Mouse (Mus musculus) liver, embryonic 13.5 days (tissue): Measurements from ENCODE around the gene Cpa5. TPM values are rescaled to one million over a fixed set of nuclear protein-coding genes. Genes with fewer than 3 reads are reported as not detected.
A peak's percentile ranks its signal among the peaks of the same experiment; 100 is the strongest.

ENCODE experiments used
- ATAC-seq: fragments of 200-750 bp; cut with Nextera tagmentation; 2 replicates; pipeline ENCODE4 v1.8.0; 2017; ENCODE audit warnings: low read depth, mild to moderate bottlenecking, moderate number of reproducible peaks, moderate library complexity
- DNase-seq: peaks from one replicate; pipeline ENCODE4 v3.0.0; 2022
- H3K27ac ChIP-seq: fragments of 300-500 bp; sonication (generic); 2 replicates; pipeline ENCODE4 v1.5.1; 2015; ENCODE audit warnings: moderate library complexity, mild to moderate bottlenecking, inconsistent platforms
- H3K27me3 ChIP-seq: fragments of 300-500 bp; sonication (generic); 2 replicates; pipeline ENCODE4 v1.6.1; 2015; ENCODE audit warnings: mild to moderate bottlenecking, inconsistent platforms
- H3K36me3 ChIP-seq: fragments of 300-500 bp; sonication (generic); 2 replicates; pipeline ENCODE4 v1.6.1; 2015; ENCODE audit warnings: mild to moderate bottlenecking, inconsistent platforms
- H3K4me1 ChIP-seq: fragments of 300-500 bp; sonication (generic); replicated peaks from 2 replicates; pipeline ENCODE4 v1.6.1; 2015; ENCODE audit warnings: inconsistent platforms
- H3K4me2 ChIP-seq: fragments of 300-500 bp; sonication (generic); 2 replicates; pipeline ENCODE4 v1.6.1; 2015; ENCODE audit warnings: inconsistent platforms, mild to moderate bottlenecking, moderate library complexity
- H3K4me3 ChIP-seq: fragments of 300-500 bp; sonication (generic); replicated peaks from 2 replicates; pipeline ENCODE4 v1.5.1; 2015; ENCODE audit warnings: mild to moderate bottlenecking, inconsistent platforms
- H3K9ac ChIP-seq: fragments of 300-500 bp; sonication (generic); 2 replicates; pipeline ENCODE4 v1.6.1; 2015; ENCODE audit warnings: mild to moderate bottlenecking, inconsistent platforms
- H3K9me3 ChIP-seq: fragments of 300-500 bp; sonication (generic); replicated peaks from 2 replicates; pipeline ENCODE4 v1.6.1; 2016; ENCODE audit warnings: inconsistent platforms
- WGBS: fragments of 180-500 bp; shearing (Covaris S2); methylation state at CpG from one replicate; pipeline ENCODE4 v1.1.7; 2015; ENCODE audit not compliant: insufficient replicate concordance; 5-methylcytosine and 5-hydroxymethylcytosine counted together
- polyA plus RNA-seq: library from polyadenylated mRNA; unstranded; fragments of >200 nt; fragmentation: Nextera tagmentation; extraction: Ambion mirVana; gene quantifications from 2 replicates; pipeline ENCODE4 v1.2.1, GENCODE M21; 2015

The Cpa5 gene
- polyA plus RNA-seq, 1 experiment from 2014 or later: not detected

DNA sequence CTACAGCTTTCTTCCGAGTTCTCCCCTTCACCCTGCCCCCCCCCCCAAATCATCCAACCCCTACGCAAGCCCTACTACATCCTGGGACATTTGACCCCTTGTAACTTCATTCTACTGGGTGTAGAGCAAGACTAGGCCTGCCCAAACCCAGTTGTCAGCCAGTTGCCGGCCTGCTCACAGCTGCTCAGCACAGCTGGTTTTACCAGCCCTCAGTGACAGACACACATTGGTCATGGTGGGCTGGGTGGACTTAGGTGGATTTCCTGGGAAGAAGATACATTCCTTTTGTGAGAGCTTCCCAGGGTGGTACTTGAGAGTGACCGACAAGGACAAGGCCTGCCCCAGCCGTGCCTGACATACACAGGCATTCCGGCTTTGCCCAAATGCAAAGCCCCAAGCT lies 10.2 kb downstream of the Cpa5 start:
- DNase-seq: no peak
- Histone ChIP-seq H3K36me3 (no peaks in the 10 kb centered on the region), H3K9ac (no peak overlapping the region), H3K4me2 (no peak overlapping the region), H3K27ac (peak overlapping the region; percentile 19; the same call in 1 of the 2 replicates), H3K4me1 (peaks cover 15% of the 10 kb centered on the region), H3K27me3 (peaks cover 45% of the 10 kb centered on the region), H3K9me3 (no peaks in the 10 kb centered on the region), H3K4me3 (no peak overlapping the region)
- ATAC-seq: no peak
- 71% methylated on average over 6 of the region's 6 CpGs for WGBS

GRCm38 (mm10) chr6:30621986-30622389 lies 11.2 kb downstream of the Cpa5 start:
- H3K27me3 ChIP-seq: peaks cover 39% of the 10 kb centered on the region
- H3K27ac ChIP-seq: no peak overlapping the region
- no peak for DNase-seq
- H3K36me3 ChIP-seq: no peaks in the 10 kb centered on the region
- H3K9me3 ChIP-seq: no peaks in the 10 kb centered on the region
- peaks cover 8% of the 10 kb centered on the region for H3K4me1 ChIP-seq
- no peak overlapping the region for H3K4me2 ChIP-seq
- peak; percentile 18; the same call in 1 of the 2 replicates for ATAC-seq
- no peak overlapping the region for H3K4me3 ChIP-seq
- WGBS: 25% methylated on average over 4 of the region's 4 CpGs
- H3K9ac ChIP-seq: no peak overlapping the region

DNA sequence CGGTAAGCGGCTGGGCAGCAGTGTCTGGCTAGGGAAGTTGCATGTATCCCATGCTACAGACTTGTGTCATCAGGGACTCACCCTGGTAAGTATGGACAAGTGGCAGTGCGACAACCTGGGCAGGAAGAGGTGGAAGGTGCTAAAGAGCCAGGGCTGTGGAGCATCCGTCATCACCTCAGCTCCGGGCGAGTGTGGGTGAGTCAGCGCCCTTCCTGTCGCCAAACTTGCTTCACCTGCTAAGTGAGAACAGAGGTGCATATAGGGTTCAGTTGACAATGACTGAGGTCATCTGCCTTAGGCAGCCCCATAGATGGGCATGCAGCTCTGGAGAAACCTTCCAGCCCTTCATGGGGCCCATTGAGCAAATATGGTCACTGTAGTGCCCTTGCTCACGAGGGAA lies 14.0 kb downstream of the Cpa5 start:
- H3K4me3 ChIP-seq: no peak overlapping the region
- WGBS: 67% methylated on average over 9 of the region's 9 CpGs
- no peaks in the 10 kb centered on the region for H3K36me3 ChIP-seq
- H3K27ac ChIP-seq: no peak overlapping the region
- H3K27me3 ChIP-seq: peaks cover 13% of the 10 kb centered on the region; the same call in 1 of the 2 replicates
- H3K4me2 ChIP-seq: no peak overlapping the region
- no peaks in the 10 kb centered on the region for H3K4me1 ChIP-seq
- DNase-seq (no peak), ATAC-seq (no peak)
- no peaks in the 10 kb centered on the region for H3K9me3 ChIP-seq
- no peak overlapping the region for H3K9ac ChIP-seq

DNA sequence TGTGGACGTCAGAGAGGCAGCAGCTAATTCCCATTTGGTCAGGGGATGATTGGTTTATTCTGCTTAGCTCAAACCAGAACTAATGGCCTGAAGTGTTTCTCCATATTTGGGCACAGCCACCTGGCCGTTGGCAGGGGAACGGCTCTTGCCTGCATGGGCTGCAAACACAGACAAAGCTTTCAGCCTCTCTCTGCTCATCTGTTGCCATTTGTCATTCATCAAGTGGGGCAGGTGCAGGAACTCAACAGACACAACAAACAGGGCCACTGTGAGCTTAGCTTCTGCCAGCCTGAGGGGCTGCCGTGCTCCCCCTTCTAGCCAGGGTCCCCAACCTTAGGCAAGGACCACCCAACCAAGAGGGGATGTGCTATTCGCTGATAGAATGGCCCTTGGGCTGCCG lies 17.3 kb downstream of the Cpa5 start:
- Histone ChIP-seq H3K9ac (no peak overlapping the region), H3K27ac (no peak overlapping the region), H3K4me2 (no peak overlapping the region), H3K36me3 (no peaks in the 10 kb centered on the region), H3K27me3 (peaks cover 8% of the 10 kb centered on the region; the same call in 1 of the 2 replicates), H3K4me3 (no peak overlapping the region), H3K4me1 (no peaks in the 10 kb centered on the region), H3K9me3 (no peaks in the 10 kb centered on the region)
- DNase-seq (no peak), ATAC-seq (no peak)
- WGBS: 65% methylated on average over 6 of the region's 6 CpGs

DNA sequence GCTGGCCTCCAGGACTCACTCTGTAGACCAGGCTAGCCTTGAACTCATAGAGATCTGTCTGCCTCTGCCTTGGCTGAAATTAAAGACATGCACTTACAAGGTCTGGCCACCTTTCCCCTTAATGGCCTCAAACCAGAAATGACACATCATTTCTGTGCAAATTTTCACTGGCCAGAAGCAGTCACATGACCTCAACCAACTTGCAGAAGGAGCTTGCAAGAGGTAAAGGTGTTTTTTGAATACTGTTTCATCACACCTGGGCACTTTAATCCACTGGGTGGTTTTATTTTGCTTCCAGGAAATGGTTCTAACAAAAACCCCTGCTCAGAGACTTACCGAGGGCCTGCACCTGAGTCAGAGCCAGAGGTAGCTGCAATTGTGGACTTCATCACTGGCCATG lies 19.2 kb downstream of the Cpa5 start:
- ATAC-seq (no peak), DNase-seq (no peak)
- WGBS: 67% methylated on average over 1 of the region's 1 CpGs
- 0 out of 2 replicates have a peak, but pooled peaks cover 4% of the 10 kb centered on the region for H3K27me3 ChIP-seq
- H3K4me3 ChIP-seq: no peak overlapping the region
- no peak overlapping the region for H3K27ac ChIP-seq
- H3K36me3 ChIP-seq: no peaks in the 10 kb centered on the region
- no peaks in the 10 kb centered on the region for H3K9me3 ChIP-seq
- H3K4me2 ChIP-seq: no peak overlapping the region
- no peak overlapping the region for H3K9ac ChIP-seq
- H3K4me1 ChIP-seq: no peaks in the 10 kb centered on the region

DNA sequence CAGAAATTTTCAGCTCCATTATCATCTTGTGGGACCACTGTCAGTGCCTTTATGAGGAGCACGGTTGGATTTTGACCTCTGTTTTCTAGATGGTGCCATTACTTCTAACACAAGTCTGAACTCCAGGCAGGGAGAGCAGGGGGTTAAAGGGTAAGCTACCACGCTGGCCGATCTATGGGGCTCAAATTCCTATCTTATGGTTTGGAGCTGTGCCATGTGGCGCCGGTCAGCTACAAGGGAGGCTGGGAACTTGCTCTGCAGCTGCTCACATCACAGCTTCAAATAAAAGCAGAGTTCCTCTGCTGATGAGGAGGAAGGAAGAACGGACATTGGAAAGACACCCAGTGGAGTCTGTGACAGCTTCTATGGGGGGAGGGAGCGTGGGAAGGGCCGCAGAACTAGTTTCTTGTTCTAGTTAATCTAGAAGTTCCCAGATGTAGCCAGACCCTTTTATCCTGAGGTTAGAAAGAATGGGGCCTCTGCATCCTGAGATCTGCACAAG lies 24.6 kb downstream of the Cpa5 start:
- no peaks in the 10 kb centered on the region for H3K36me3 ChIP-seq
- H3K9me3 ChIP-seq: no peaks in the 10 kb centered on the region
- WGBS: 43% methylated on average over 8 of the region's 8 CpGs
- no peak overlapping the region for H3K9ac ChIP-seq
- no peaks in the 10 kb centered on the region for H3K27me3 ChIP-seq
- no peak for ATAC-seq
- no peak overlapping the region for H3K4me3 ChIP-seq
- H3K4me1 ChIP-seq: peaks cover 23% of the 10 kb centered on the region
- DNase-seq: no peak
- no peak overlapping the region for H3K4me2 ChIP-seq
- no peak overlapping the region for H3K27ac ChIP-seq

DNA sequence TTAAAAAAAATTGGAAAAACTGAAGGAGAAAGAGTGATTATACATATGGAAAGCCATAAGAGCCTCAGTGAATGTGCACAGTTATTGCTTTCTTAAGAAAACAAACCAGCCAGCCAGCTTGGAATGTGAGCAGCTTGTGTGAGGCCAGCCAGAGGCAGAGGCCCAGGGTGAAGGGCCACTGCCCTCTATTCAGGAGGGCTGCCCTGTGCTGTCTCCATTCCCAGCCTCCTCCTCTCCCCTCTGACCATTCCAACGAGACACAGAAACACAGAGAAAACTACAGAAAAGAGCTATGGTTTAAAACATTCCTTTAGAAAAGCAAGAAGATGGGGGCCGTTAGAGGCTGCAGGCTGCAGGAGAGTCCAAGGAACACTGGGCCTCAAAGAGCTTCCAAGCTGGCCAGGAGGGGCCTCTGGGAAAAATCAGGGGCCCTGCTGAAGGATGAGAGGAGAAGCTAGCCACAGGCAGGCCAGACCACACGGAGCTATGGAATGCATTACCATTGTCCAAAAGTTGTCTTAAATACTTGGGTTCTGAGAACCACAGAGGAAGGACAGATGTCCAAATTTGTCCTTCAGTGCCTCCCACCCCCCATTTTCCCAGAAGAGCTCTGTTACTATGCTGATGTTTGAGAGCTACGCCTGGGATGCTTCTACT lies 25.5 kb downstream of the Cpa5 start:
- no peak overlapping the region for H3K9ac ChIP-seq
- WGBS: 50% methylated on average over 4 of the region's 4 CpGs
- H3K4me1 ChIP-seq: peaks cover 23% of the 10 kb centered on the region
- DNase-seq (no peak), ATAC-seq (no peak)
- no peak overlapping the region for H3K4me2 ChIP-seq
- H3K9me3 ChIP-seq: no peaks in the 10 kb centered on the region
- H3K36me3 ChIP-seq: no peaks in the 10 kb centered on the region
- peak overlapping the region; percentile 68 for H3K27ac ChIP-seq
- no peak overlapping the region for H3K4me3 ChIP-seq
- H3K27me3 ChIP-seq: no peaks in the 10 kb centered on the region

GRCm38 (mm10) chr6:30638674-30639268 lies 28.0 kb downstream of the Cpa5 start, which contains the start of gene Cpa1:
Gene Cpa1, plus strand, starts transcription at chr6:30639218.
- 0 out of 2 replicates have a peak, but pooled peaks cover under 1% of the 10 kb centered on the region for H3K27me3 ChIP-seq
- H3K4me2 ChIP-seq: no peak within 1 kb of the TSS
- peak; percentile 3 for DNase-seq
- no peaks in the 10 kb centered on the region for H3K9me3 ChIP-seq
- H3K9ac ChIP-seq: no peak within 1 kb of the TSS
- H3K4me3 ChIP-seq: no peak within 1 kb of the TSS
- H3K27ac ChIP-seq: no peak within 1 kb of the TSS
- peak; percentile 73 for ATAC-seq
- H3K36me3 ChIP-seq: no peaks in the 10 kb centered on the region
- 32% methylated on average over 5 of the region's 5 CpGs for WGBS
- H3K4me1 ChIP-seq: peaks cover 28% of the 10 kb centered on the region

DNA sequence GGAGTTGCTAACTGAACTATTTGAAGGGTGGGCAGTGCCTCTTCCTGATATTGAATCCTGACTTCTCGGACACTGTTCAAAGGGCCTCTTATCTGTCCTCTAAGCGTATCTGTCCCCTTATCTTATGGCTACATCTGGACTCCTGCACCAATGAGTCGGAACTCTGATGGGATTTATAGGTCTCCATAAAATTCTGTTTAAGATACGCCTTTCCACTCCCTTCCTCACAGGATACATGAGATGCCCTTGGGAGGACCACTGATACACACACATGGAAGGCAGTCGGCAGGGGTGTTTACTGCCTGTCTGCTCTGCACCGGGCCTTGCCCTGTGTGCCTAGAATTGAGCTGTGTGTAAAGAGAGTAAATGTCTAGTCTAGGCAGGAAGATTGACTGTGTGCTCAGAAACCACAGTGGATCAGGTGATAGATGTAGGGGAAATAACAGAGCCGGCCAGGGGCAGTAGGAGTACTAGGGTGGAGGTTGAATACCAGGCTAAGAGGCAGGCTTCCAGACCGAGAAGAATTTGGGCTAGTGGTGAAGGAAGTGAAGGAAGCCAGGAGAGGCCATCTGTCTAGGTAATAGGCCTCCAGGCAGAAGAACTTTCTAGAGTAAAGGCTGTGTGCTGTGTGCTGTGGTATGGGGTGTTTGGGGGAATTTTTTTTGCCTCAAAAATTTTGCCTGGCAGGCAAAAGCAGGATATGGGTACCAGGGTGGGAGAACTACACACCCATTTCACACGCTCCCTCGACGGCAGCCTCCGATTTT lies 33.1 kb downstream of the Cpa5 start:
- Histone ChIP-seq H3K4me2 (no peak overlapping the region), H3K27me3 (peaks cover 2% of the 10 kb centered on the region; the same call in 1 of the 2 replicates), H3K9me3 (no peaks in the 10 kb centered on the region), H3K36me3 (no peaks in the 10 kb centered on the region), H3K9ac (no peak overlapping the region), H3K4me1 (peaks cover 16% of the 10 kb centered on the region), H3K27ac (no peak overlapping the region), H3K4me3 (no peak overlapping the region)
- ATAC-seq: no peak
- WGBS: 35% methylated on average over 12 of the region's 12 CpGs
- no peak for DNase-seq

- Histone ChIP-seq H3K4me1 (peaks cover 10% of the 10 kb centered on the region), H3K9ac (no peak overlapping the region), H3K27ac (no peak overlapping the region), H3K27me3 (peaks cover 2% of the 10 kb centered on the region; the same call in 1 of the 2 replicates), H3K4me2 (no peak overlapping the region), H3K9me3 (no peaks in the 10 kb centered on the region), H3K4me3 (no peak overlapping the region), H3K36me3 (no peaks in the 10 kb centered on the region)
- WGBS: 65% methylated on average over 3 of the region's 3 CpGs
- DNase-seq: no peak
- ATAC-seq: no peak
These were observed 33.7 kb downstream of the Cpa5 start for GRCm38 (mm10) chr6:30644462-30644861.

- no peak overlapping the region for H3K4me2 ChIP-seq
- no peaks in the 10 kb centered on the region for H3K9me3 ChIP-seq
- H3K27ac ChIP-seq: no peak overlapping the region
- H3K4me3 ChIP-seq: no peak overlapping the region
- DNase-seq (no peak), ATAC-seq (no peak)
- no peaks in the 10 kb centered on the region for H3K36me3 ChIP-seq
- no peak overlapping the region for H3K9ac ChIP-seq
- 65% methylated on average over 6 of the region's 6 CpGs for WGBS
- peaks cover 8% of the 10 kb centered on the region; the same call in 1 of the 2 replicates for H3K4me1 ChIP-seq
- H3K27me3 ChIP-seq: peaks cover 2% of the 10 kb centered on the region; the same call in 1 of the 2 replicates
These were observed 34.6 kb downstream of the Cpa5 start for GRCm38 (mm10) chr6:30645379-30645778.
